Mouse (Mus musculus) ES-E14 (cell line): ENCODE data around the gene Mnat1. TPM values are rescaled to one million over a fixed set of nuclear protein-coding genes. Genes with fewer than 3 reads are reported as not detected.
"Not testable (repeated sequence)": the region's sequence is repeated elsewhere in the genome, so short reads cannot be mapped to it uniquely, and the experiment has no call there.

Experiments used
- DNase-seq: peaks from one replicate; pipeline ENCODE4 v3.0.0-alpha.2; 2013; ENCODE audit warnings: low read depth, low spot score
- H3K27ac ChIP-seq: 2 replicates; pipeline ENCODE4 v1.5.1; 2012; ENCODE audit warnings: low read depth, mild to moderate bottlenecking, low read length, moderate library complexity, mixed read lengths; ENCODE audit not compliant: poor library complexity, insufficient read depth, severe bottlenecking
- H3K36me3 ChIP-seq: 2 replicates; pipeline ENCODE4 v1.6.1; 2012; ENCODE audit warnings: mild to moderate bottlenecking, low read length, moderate library complexity, mixed read lengths; ENCODE audit not compliant: control insufficient read depth, poor library complexity, insufficient read depth, severe bottlenecking
- H3K4me1 ChIP-seq, 2 experiments: fragments of 150-350 bp in 1 of 2; sonication (generic) in 1 of 2; 2 replicates each; pipeline ENCODE4 v1.6.1; 2012; ENCODE audit warnings: low read length in 2 of 2, mild to moderate bottlenecking in 1 of 2, mixed read lengths in 1 of 2; ENCODE audit not compliant: control insufficient read depth in 2 of 2, insufficient read depth in 2 of 2, poor library complexity in 1 of 2
- H3K4me3 ChIP-seq, 2 experiments: fragments of 150-350 bp in 1 of 2; sonication (generic) in 1 of 2; 2 replicates each; pipeline ENCODE4 v1.5.1; 2012; ENCODE audit warnings: low read length in 2 of 2, low read depth in 1 of 2, mild to moderate bottlenecking in 1 of 2, mixed read lengths in 1 of 2; ENCODE audit not compliant: insufficient read depth in 1 of 2, poor library complexity in 1 of 2, severe bottlenecking in 1 of 2
- H3K9ac ChIP-seq: 2 replicates; pipeline ENCODE4 v1.6.1; 2012; ENCODE audit warnings: low read depth, mild to moderate bottlenecking, low read length, mixed read lengths; ENCODE audit not compliant: poor library complexity, insufficient read depth, severe bottlenecking
- H3K9me3 ChIP-seq: fragments of 150-350 bp; sonication (generic); 2 replicates; pipeline ENCODE4 v1.6.1; 2012; ENCODE audit warnings: low read depth, mild to moderate bottlenecking, low read length; ENCODE audit not compliant: control insufficient read depth, insufficient read depth
- CHD2 ChIP-seq: IDR thresholded peaks from 2 replicates; pipeline ENCODE4 v1.6.1; 2014; ENCODE audit warnings: mild to moderate bottlenecking, low read depth, low read length, inconsistent platforms
- HCFC1 ChIP-seq: IDR thresholded peaks from 2 replicates; pipeline ENCODE4 v1.6.1; 2012; ENCODE audit warnings: low read length, inconsistent platforms, borderline replicate concordance; ENCODE audit not compliant: insufficient read depth
- MAFK ChIP-seq: IDR thresholded peaks from 2 replicates; pipeline ENCODE4 v1.6.1; 2014; ENCODE audit warnings: mild to moderate bottlenecking, low read depth, low read length, inconsistent platforms; ENCODE audit not compliant: insufficient read depth
- ZC3H11A ChIP-seq: IDR thresholded peaks from 2 replicates; pipeline ENCODE4 v1.6.1; 2012; ENCODE audit warnings: low read depth, mild to moderate bottlenecking, inconsistent platforms, low read length, borderline replicate concordance
- ZNF384 ChIP-seq: IDR thresholded peaks from 2 replicates; pipeline ENCODE4 v1.6.1; 2012; ENCODE audit warnings: low read depth, low read length, inconsistent platforms
- in situ Hi-C, 2 experiments: fragments of 600-800 bp; cut with MboI; formaldehyde crosslinking; loops; one replicate each; pipeline ENCODE4 v1.15.1; 2025; ENCODE audit warnings: low sequenced_read_pairs in 2 of 2, inconsistent platforms in 1 of 2; ENCODE audit not compliant: unreplicated experiment in 2 of 2
- total RNA-seq: library from RNA; depleted of rRNA; stranded (reverse); fragments of 300-350 nt; gene quantifications from 2 replicates; pipeline ENCODE4 v1.2.3, GENCODE M21; 2012; rRNA removed

Mnat1 gene
- total RNA-seq: 26.8 and 41.2 TPM in 2 replicates

GRCm38 (mm10) chr12:73123093-73124041 lies at the start of gene Mnat1:
Mnat1 (plus strand) TSS chr12:73123717.
- Histone ChIP-seq H3K36me3 (no peaks in the 10 kb centered on the region), H3K9me3 (no peaks in the 10 kb centered on the region), H3K27ac (peak within 1 kb of the TSS; percentile 81), H3K4me1 (peaks cover 0 to 2% of the 10 kb centered on the region in 2 experiments; a peak in 2 of 4 replicates), H3K9ac (peak within 1 kb of the TSS; percentile 83), H3K4me3 (peak within 1 kb of the TSS; percentile 84 to 88)
- TF ChIP-seq HCFC1 (peak; percentile 83), ZNF384 (peak; percentile 72), MAFK (no peak), ZC3H11A (no peak)
- in situ Hi-C loops: no loop called here
- peak; percentile 85 for DNase-seq

GRCm38 (mm10) chr12:73081828-73082227 lies 41.7 kb upstream of the Mnat1 start:
- peaks cover 10 to 14% of the 10 kb centered on the region in 2 experiments for H3K4me1 ChIP-seq
- H3K9ac ChIP-seq, H3K36me3 ChIP-seq, DNase-seq, H3K9me3 ChIP-seq, H3K4me3 ChIP-seq, in situ Hi-C loops: not testable (repeated sequence)
- peak overlapping the region; percentile 64; the same call in 1 of the 2 replicates for H3K27ac ChIP-seq

DNA sequence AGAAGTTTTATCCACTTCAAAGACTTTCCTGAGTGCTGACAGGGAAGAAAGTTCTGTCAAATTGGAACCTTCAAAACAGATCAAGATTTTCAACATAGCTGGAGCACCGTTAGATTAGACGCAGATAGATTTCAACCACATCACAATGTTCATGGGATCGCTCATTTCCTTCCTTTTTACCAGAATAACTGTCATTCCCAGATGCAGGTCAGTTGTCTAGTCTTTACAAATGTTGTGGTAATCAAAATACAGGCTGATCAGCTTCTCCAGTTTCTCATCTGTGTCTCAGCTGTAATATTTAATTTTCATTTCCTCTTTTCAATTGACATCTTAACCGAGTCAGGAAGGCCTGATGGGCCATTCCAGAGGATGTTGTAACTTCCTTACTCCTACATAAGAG lies 39.7 kb upstream of the Mnat1 start:
- no peak overlapping the region; a peak in 1 of 4 replicates for H3K4me3 ChIP-seq
- TF ChIP-seq CHD2 (no peak), ZC3H11A (no peak), ZNF384 (no peak), MAFK (no peak), HCFC1 (no peak)
- peaks cover 21 to 27% of the 10 kb centered on the region in 2 experiments for H3K4me1 ChIP-seq
- no peaks in the 10 kb centered on the region for H3K36me3 ChIP-seq
- no peak overlapping the region; the same call in 1 of the 2 replicates for H3K9ac ChIP-seq
- no peaks in the 10 kb centered on the region for H3K9me3 ChIP-seq
- peak overlapping the region; percentile 22; the same call in 1 of the 2 replicates for H3K27ac ChIP-seq
- in situ Hi-C loops: no loop called here
- no peak for DNase-seq

DNA sequence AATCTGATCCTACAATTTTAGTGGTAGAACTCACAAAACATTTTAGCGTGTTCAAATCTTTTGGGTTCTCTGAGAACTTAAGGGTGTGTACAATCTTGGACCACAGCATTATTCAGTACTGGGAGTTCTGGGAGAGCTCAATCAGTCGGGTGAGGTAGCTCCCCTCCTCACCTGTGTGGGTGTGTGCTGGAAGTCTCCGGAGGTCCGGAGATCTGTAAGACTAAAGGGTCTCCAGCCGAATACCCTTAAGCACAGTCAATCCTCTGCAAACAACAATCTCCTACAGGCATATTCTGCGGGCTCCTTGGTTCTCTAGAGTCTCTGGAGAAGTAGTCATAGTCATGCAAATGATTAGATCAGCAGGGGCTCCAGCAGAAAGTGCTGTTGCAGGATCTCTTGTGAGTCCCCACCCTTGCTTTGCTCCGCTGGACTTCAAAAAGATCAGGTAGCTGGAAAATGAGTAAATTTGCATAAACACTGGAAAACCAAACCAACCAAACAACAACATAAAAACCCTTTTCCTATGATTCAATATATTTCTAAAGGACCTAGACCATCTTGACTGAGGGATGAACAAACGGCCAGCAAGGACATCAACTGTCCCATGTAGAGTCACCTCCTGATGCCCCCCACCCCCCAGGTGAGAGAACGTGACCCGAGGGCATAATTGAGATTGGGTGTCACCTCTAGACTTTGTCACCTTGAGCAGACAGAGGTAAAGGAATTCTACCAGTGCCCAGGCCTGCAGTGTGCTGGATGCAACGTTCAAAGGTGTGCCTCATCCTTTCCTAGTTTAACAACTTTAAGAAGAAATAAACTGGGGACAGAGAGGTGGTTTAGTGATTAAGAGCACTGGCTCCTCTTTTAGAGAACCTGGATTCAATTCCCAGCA lies 37.5 kb upstream of the Mnat1 start:
- H3K4me3 ChIP-seq: peak overlapping the region in 1 of 2 experiments; percentile 18; a peak in 2 of 4 replicates
- DNase-seq: peak; percentile 89
- peaks cover 26 to 36% of the 10 kb centered on the region in 2 experiments for H3K4me1 ChIP-seq
- peak overlapping the region; percentile 99 for H3K27ac ChIP-seq
- in situ Hi-C loops: no loop called here
- TF ChIP-seq MAFK (peak; percentile 52; the same call in 1 of the 2 replicates), HCFC1 (no peak), CHD2 (0 out of 2 replicates have a peak, but pooled peaks have one; percentile 26)
- H3K9me3 ChIP-seq: no peaks in the 10 kb centered on the region
- no peak overlapping the region; the same call in 1 of the 2 replicates for H3K9ac ChIP-seq
- H3K36me3 ChIP-seq: no peaks in the 10 kb centered on the region
